ENCODE assay signal across 8 mouse cellular contexts in the genomic region with DNA sequence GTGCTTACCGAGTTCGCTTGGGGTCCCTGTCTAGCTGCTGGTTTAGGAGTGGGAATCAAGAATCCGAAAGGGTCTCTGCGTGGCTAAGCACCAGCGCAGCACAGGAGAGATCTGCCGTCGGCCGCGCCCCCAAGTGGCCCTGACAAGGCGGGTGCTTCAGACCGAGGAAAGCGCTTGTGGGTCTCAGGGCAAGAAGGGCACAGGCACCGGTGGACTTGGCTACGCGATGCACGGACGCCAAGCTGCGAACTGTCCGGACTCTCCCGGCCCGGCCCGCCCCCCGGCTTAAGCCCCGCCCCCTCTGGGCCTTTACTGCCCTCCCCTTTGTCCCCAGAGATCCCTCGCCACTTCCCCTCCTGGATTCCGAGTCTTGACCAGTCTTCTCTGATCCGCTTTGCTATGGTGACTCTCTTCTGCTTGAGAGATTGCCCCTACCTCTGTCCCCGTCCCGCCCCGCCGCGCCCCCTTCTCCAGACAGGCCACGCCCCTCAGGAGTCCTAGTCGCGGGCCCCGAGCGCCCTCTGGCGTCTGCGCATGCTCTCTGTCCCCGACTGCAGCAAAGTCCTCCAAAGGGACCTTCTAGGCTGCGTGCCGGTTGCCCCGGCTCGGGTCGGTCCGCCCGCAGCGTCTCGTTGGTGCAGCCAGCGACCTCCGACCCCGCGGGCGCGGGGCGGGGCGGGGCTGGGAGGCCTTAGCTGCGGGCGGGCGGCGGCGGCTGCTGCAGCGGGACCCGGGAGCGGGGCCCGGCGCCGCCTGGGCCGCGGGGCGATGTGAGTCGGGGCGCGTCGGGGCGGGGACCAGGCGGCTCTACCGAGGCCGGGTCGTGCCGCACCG. TPM values are rescaled to one million over a fixed set of nuclear protein-coding genes. Genes with fewer than 3 reads are reported as not detected.
DNase-seq lines count a peak whose midpoint lies in the region; ATAC-seq and TF ChIP-seq lines count a peak whose summit lies in the region.

A gene (minus strand): TSS at position 234 of the 834 bp plus-strand sequence.

- 1% methylated on average over 75 of the region's 82 CpGs for WGBS in cerebellum, adult 2 months
- WGBS in forebrain, postnatal 0 days: 3% methylated on average over 71 of the region's 82 CpGs
- under 1% methylated on average over 82 of the region's 82 CpGs for WGBS in lung, adult 2 months
- WGBS in neural tube, embryonic 15.5 days: under 1% methylated on average over 80 of the region's 82 CpGs

- peak; percentile 26 to 94 (median 83); a peak in 5 of 6 replicates for TF ChIP-seq CTCF in MEL (IDR thresholded peaks at IDR 0.05 in 2 of 3, conservative IDR thresholded peaks at IDR 0.05 in 1 of 3; ENCODE audit: control insufficient read depth in 1 of 3, insufficient read depth in 1 of 3, low read depth in 2 of 3, low read length in 3 of 3, poor library complexity in 1 of 3, severe bottlenecking in 1 of 3)
- peak; percentile 63 for TF ChIP-seq CTCF in cerebellum, adult 2 months (IDR thresholded peaks at IDR 0.05; ENCODE audit: borderline replicate concordance, insufficient read depth, low read depth, low read length)
- TF ChIP-seq CTCF in forebrain, postnatal 0 days (IDR thresholded peaks at IDR 0.05; ENCODE audit: low read depth): peak; percentile 83
- TF ChIP-seq CTCF in layer of hippocampus, adult 2 months (conservative IDR thresholded peaks at IDR 0.05): peak; percentile 79
- peak; percentile 42; the same call in 1 of the 2 replicates for TF ChIP-seq CTCF in lung, adult 2 months (IDR thresholded peaks at IDR 0.05; ENCODE audit: insufficient read depth, low read length)

- H3K27me3 ChIP-seq in MEL (ENCODE audit: control insufficient read depth in 1 of 2, insufficient read depth in 2 of 2, low read length in 2 of 2): no peaks in the 10 kb centered on the region
- no peaks in the 10 kb centered on the region for H3K27me3 ChIP-seq in cerebellum, adult 2 months (ENCODE audit: control insufficient read depth, insufficient read depth, low read length)
- H3K27me3 ChIP-seq in forebrain, postnatal 0 days (ENCODE audit: insufficient read depth, low read length): no peaks in the 10 kb centered on the region
- H3K27me3 ChIP-seq in neural tube, embryonic 15.5 days (replicated peaks): no peaks in the 10 kb centered on the region

- DNase-seq in MEL (ENCODE audit: low read depth, low spot score): peak; percentile 92
- peak; percentile 97 to 98 for DNase-seq in cerebellum, adult 2 months
- peak; percentile 97 for DNase-seq in forebrain, postnatal 0 days
- peak; percentile 99 for DNase-seq in heart, postnatal 4 days
- DNase-seq in layer of hippocampus, adult 2 months (ENCODE audit: low spot score in 2 of 2): peak; percentile 97 to 99
- peak; percentile 96 for DNase-seq in lung, adult 2 months
- peak; percentile 99 for DNase-seq in testis, postnatal 10 days (ENCODE audit: low spot score)

- no peak within 1 kb of the TSS for H3K27ac ChIP-seq in MEL (ENCODE audit: control insufficient read depth, low read depth, low read length)
- H3K27ac ChIP-seq in cerebellum, adult 2 months (ENCODE audit: insufficient read depth, low read length): no peak within 1 kb of the TSS; the same call in 1 of the 2 replicates
- peak within 1 kb of the TSS; percentile 82 for H3K27ac ChIP-seq in forebrain, postnatal 0 days (ENCODE audit: low read depth, low read length)
- H3K27ac ChIP-seq in layer of hippocampus, adult 2 months: peak within 1 kb of the TSS; percentile 89
- peak within 1 kb of the TSS; percentile 88 for H3K27ac ChIP-seq in neural tube, embryonic 15.5 days (replicated peaks)

- H3K4me1 ChIP-seq in MEL (ENCODE audit: control insufficient read depth in 1 of 2, insufficient read depth in 2 of 2, low read length in 2 of 2): peaks cover 0 to 10% of the 10 kb centered on the region in 2 experiments; a peak in 2 of 4 replicates
- peaks cover 3% of the 10 kb centered on the region; the same call in 1 of the 2 replicates for H3K4me1 ChIP-seq in cerebellum, adult 2 months (ENCODE audit: control insufficient read depth, insufficient read depth, low read length)
- 0 out of 2 replicates have a peak, but pooled peaks cover 4% of the 10 kb centered on the region for H3K4me1 ChIP-seq in forebrain, postnatal 0 days (ENCODE audit: insufficient read depth)
- no peaks in the 10 kb centered on the region for H3K4me1 ChIP-seq in lung, adult 2 months (ENCODE audit: control insufficient read depth, insufficient read depth, low read length)
- peaks cover 30% of the 10 kb centered on the region for H3K4me1 ChIP-seq in neural tube, embryonic 15.5 days

- peak; percentile 98 for ATAC-seq in forebrain, postnatal 0 days
- peak; percentile 94 for ATAC-seq in neural tube, embryonic 15.5 days (ENCODE audit: low FRiP score)

- H3K79me2 ChIP-seq in MEL (ENCODE audit: control insufficient read depth, insufficient read depth, low read length, poor library complexity): no peaks in the 10 kb centered on the region; the same call in 1 of the 2 replicates

- H3K4me2 ChIP-seq in forebrain, postnatal 0 days (ENCODE audit: low read depth): peak within 1 kb of the TSS; percentile 77
- peak within 1 kb of the TSS; percentile 87 for H3K4me2 ChIP-seq in neural tube, embryonic 15.5 days

- H3K9ac ChIP-seq in MEL (ENCODE audit: control insufficient read depth, low read depth, low read length, poor library complexity, severe bottlenecking): peak within 1 kb of the TSS; percentile 84
- H3K9ac ChIP-seq in forebrain, postnatal 0 days: peak within 1 kb of the TSS; percentile 92
- peak within 1 kb of the TSS; percentile 88 for H3K9ac ChIP-seq in neural tube, embryonic 15.5 days (replicated peaks)

- no peak for TF ChIP-seq EP300 in MEL (IDR thresholded peaks at IDR 0.05; ENCODE audit: low read depth in 1 of 2, low read length in 2 of 2)

- no peaks in the 10 kb centered on the region for H3K9me3 ChIP-seq in MEL (replicated peaks; ENCODE audit: insufficient read depth, low read length)
- no peaks in the 10 kb centered on the region for H3K9me3 ChIP-seq in forebrain, postnatal 0 days (ENCODE audit: low read length)
- H3K9me3 ChIP-seq in neural tube, embryonic 15.5 days (replicated peaks): no peaks in the 10 kb centered on the region

- TF ChIP-seq POLR2A in MEL (IDR thresholded peaks at IDR 0.05; ENCODE audit: control insufficient read depth in 1 of 2, insufficient read depth in 1 of 2, low read depth in 1 of 2, low read length in 2 of 2, poor library complexity in 1 of 2): peak; percentile 41 to 57; a peak in 2 of 4 replicates
- no peak for TF ChIP-seq POLR2A in cerebellum, adult 2 months (IDR thresholded peaks at IDR 0.05; ENCODE audit: borderline replicate concordance, insufficient read depth, low read length)
- TF ChIP-seq POLR2A in lung, adult 2 months (IDR thresholded peaks at IDR 0.05; ENCODE audit: borderline replicate concordance, extremely low read depth, low read depth, low read length): peak; percentile 49; the same call in 1 of the 2 replicates

- H3K36me3 ChIP-seq in MEL (ENCODE audit: control insufficient read depth in 1 of 2, insufficient read depth in 2 of 2, low read length in 2 of 2): 0 out of 4 replicates have a peak, but pooled peaks cover 0 to 2% of the 10 kb centered on the region in 2 experiments
- peaks cover 6% of the 10 kb centered on the region; the same call in 1 of the 2 replicates for H3K36me3 ChIP-seq in forebrain, postnatal 0 days (ENCODE audit: insufficient read depth)
- peaks cover 12% of the 10 kb centered on the region; the same call in 1 of the 2 replicates for H3K36me3 ChIP-seq in neural tube, embryonic 15.5 days

- peak within 1 kb of the TSS; percentile 53 to 88 for H3K4me3 ChIP-seq in MEL (ENCODE audit: control insufficient read depth in 1 of 2, insufficient read depth in 1 of 2, low read depth in 2 of 2, low read length in 2 of 2)
- H3K4me3 ChIP-seq in cerebellum, adult 2 months (replicated peaks; ENCODE audit: insufficient read depth, low read depth, low read length): peak within 1 kb of the TSS; percentile 97
- H3K4me3 ChIP-seq in forebrain, postnatal 0 days (ENCODE audit: low read depth, low read length): peak within 1 kb of the TSS; percentile 66
- peak within 1 kb of the TSS; percentile 78 for H3K4me3 ChIP-seq in layer of hippocampus, adult 2 months
- peak within 1 kb of the TSS; percentile 90 for H3K4me3 ChIP-seq in lung, adult 2 months (replicated peaks; ENCODE audit: extremely low read depth, low read depth, low read length)
- peak within 1 kb of the TSS; percentile 77 for H3K4me3 ChIP-seq in neural tube, embryonic 15.5 days (replicated peaks)

- peak; percentile 63 for TF ChIP-seq RAD21 in MEL (IDR thresholded peaks at IDR 0.05; ENCODE audit: low read depth, low read length)

TF ChIP-seq in MEL, 35 proteins besides CTCF, POLR2A, EP300 and RAD21 (continues in another document):
- TF ChIP-seq MAFK (IDR thresholded peaks at IDR 0.05; ENCODE audit: borderline replicate concordance, low read depth, low read length) (no peak), ZKSCAN1 (IDR thresholded peaks at IDR 0.05; ENCODE audit: low read depth, low read length) (no peak), CHD2 (IDR thresholded peaks at IDR 0.05; ENCODE audit: low read length) (no peak), MYB (IDR thresholded peaks at IDR 0.05; ENCODE audit: low read depth, low read length) (no peak), MAZ (IDR thresholded peaks at IDR 0.05; ENCODE audit: low read depth, low read length) (peak; percentile 74; the same call in 1 of the 2 replicates), NELFE (IDR thresholded peaks at IDR 0.05; ENCODE audit: low read depth, low read length) (0 out of 2 replicates have a peak, but pooled peaks have one; percentile 26), USF1 (IDR thresholded peaks at IDR 0.05; ENCODE audit: low read depth, low read length) (no peak), SIN3A (IDR thresholded peaks at IDR 0.05; ENCODE audit: low read length) (peak; percentile 53; the same call in 1 of the 2 replicates), SMC3 (IDR thresholded peaks at IDR 0.05; ENCODE audit: low read depth, low read length) (peak; percentile 73), ZC3H11A (IDR thresholded peaks at IDR 0.05; ENCODE audit: low read depth, low read length) (peak; percentile 39; the same call in 1 of the 2 replicates), HCFC1 (IDR thresholded peaks at IDR 0.05; ENCODE audit: low read depth, low read length) (peak; percentile 78), NRF1 (IDR thresholded peaks at IDR 0.05; ENCODE audit: insufficient read depth, low read depth, low read length, poor library complexity, severe bottlenecking) (peak; percentile 71)

RNA-seq across cellular contexts. Expression of the gene that starts here (rescaled TPM):
- total RNA-seq in MEL (2012; rRNA removed): 0.23 TPM in 1 of 2 replicates, not detected in the other
- polyA plus RNA-seq in MEL (2012; ENCODE audit: insufficient read depth in 1 of 2, insufficient read length in 2 of 2, low read depth in 1 of 2, low replicate concordance in 2 of 2, missing spikeins in 1 of 2): 1 to 10 TPM in 1 of 2 experiments, not detected in 1; 4.3 TPM
- polyA plus RNA-seq in cerebellum, adult 2 months (2012; rRNA removed): 1.5 and 2.4 TPM in 2 replicates
- total RNA-seq in forebrain, postnatal 0 days (2014; rRNA removed): 1.8 TPM in 1 of 2 replicates, not detected in the other
- polyA plus RNA-seq in forebrain, postnatal 0 days (2015; fragmentation: Nextera tagmentation; extraction: Ambion mirVana): 0.45 and 0.60 TPM in 2 replicates
- 1 to 10 TPM; 1.8 to 2.1 TPM for total RNA-seq in heart, postnatal 4 days (2021)
- total RNA-seq in layer of hippocampus, adult 2 months (2021): 1 to 10 TPM; 2.5 to 2.8 TPM
- 3.3 and 3.9 TPM in 2 replicates for polyA plus RNA-seq in lung, adult 2 months (2012; rRNA removed)
- polyA plus RNA-seq in neural tube, embryonic 15.5 days (2015; fragmentation: Nextera tagmentation; extraction: Ambion mirVana): 1.1 and 2.6 TPM in 2 replicates

Comparison
In these comparisons a context has a peak if more than half of its experiments do, and no peak if none do; other contexts are left out.
1. H3K27ac ChIP-seq: peak in forebrain, postnatal 0 days (single experiment), layer of hippocampus, adult 2 months (single experiment) and neural tube, embryonic 15.5 days (single experiment); none in MEL (single experiment) and cerebellum, adult 2 months (single experiment).
2. Peak in every context shown above with its lines, with median percentiles within 50 percentile points of each other: DNase-seq, H3K4me3 ChIP-seq, H3K9ac ChIP-seq and CTCF ChIP-seq.